Mouse (Mus musculus) megakaryocyte, embryonic 14.5 days (primary cell): ENCODE data around the gene Tbpl1.

Source experiments
- FLI1 ChIP-seq: IDR thresholded peaks from 2 replicates; pipeline ENCODE4 v1.6.1; 2012; ENCODE audit warnings: low read length, inconsistent platforms, mixed read lengths
- GATA1 ChIP-seq: IDR thresholded peaks from 3 replicates; pipeline ENCODE4 v1.6.1; 2012; ENCODE audit warnings: mixed read lengths, low read length, inconsistent platforms, borderline replicate concordance

GRCm38 (mm10) chr10:22732181-22732580 is 443 bp upstream of the Tbpl1 start:
- TF ChIP-seq FLI1, result no peak
- TF ChIP-seq GATA1, result no peak
